In the genomic region with DNA sequence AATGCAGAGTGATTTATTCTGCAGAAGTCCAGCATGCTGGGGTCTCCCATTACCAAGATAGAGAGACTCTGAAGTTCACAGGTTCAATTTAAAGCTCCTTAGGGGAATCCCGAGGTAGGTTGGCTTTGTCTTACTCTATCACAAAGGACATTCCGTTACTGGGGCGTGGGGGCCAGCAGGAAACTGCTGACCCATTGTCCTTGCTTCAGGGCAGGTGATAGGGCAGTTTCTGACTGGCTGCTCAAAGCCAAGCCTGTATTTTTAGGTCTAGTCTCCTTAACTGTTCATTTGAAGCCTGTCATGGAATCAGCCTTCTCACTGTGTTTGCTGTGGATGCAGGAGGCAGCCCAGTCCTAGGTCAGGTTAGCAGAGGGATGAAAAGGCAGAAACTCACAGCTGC, we compare ENCODE assay signal across 20 mouse cellular contexts.
"Had no signal": no experiment of that assay in that cellular context is flagged by ENCODE, and none has a peak within 500 bp of the region (broad histone marks: within the 10 kb centered on the region; RNA-seq: fewer than 3 reads in every experiment).

No protein-coding gene starts in this region.

- H3K4me1 ChIP-seq: intestine, embryonic 15.5 days; liver, embryonic 13.5 days; liver, embryonic 15.5 days had no signal

- H3K27me3 ChIP-seq: heart, embryonic 12.5 days; intestine, embryonic 15.5 days; liver, embryonic 13.5 days; liver, embryonic 15.5 days had no signal

- H3K36me3 ChIP-seq: heart, embryonic 10.5 days; heart, embryonic 12.5 days; intestine, embryonic 15.5 days; liver, embryonic 13.5 days; liver, embryonic 15.5 days had no signal

- H3K9me3 ChIP-seq: heart, embryonic 10.5 days; heart, embryonic 12.5 days; intestine, embryonic 15.5 days; liver, embryonic 13.5 days; liver, embryonic 15.5 days had no signal

- ATAC-seq: inflammation-experienced regulatory T-cells, adult 6 months; intestine, embryonic 15.5 days; intestine, postnatal 0 days had no signal

- H3K27ac ChIP-seq: heart, embryonic 10.5 days; hindbrain, embryonic 14.5 days; intestine, embryonic 15.5 days; left cerebral cortex, adult 2 months; liver, embryonic 13.5 days; liver, embryonic 15.5 days had no signal

- H3K4me3 ChIP-seq: heart, embryonic 12.5 days; intestine, embryonic 15.5 days; layer of hippocampus, adult 2 months; left cerebral cortex, adult 2 months; liver, embryonic 13.5 days; liver, embryonic 15.5 days had no signal

- H3K4me2 ChIP-seq: liver, embryonic 11.5 days; liver, embryonic 13.5 days; liver, embryonic 15.5 days had no signal

- DNase-seq: gastrocnemius, postnatal 14 days; gastrocnemius, postnatal 36 days; heart, adult 11 months; kidney, adult 18-20 months; kidney, adult 8-10 months; kidney, postnatal 10 days; kidney, postnatal 25 days; kidney, postnatal 4 days; liver; liver, embryonic 13.5 days had no signal

- H3K9ac ChIP-seq: heart, embryonic 12.5 days; hindbrain, embryonic 14.5 days; intestine, embryonic 15.5 days; liver, embryonic 13.5 days; liver, embryonic 15.5 days had no signal
